Mouse (Mus musculus) brain, embryonic 14.5 days (tissue): ENCODE measurements at regions not wholly inside any gene's neighbourhood (a gene's known extent, or its start where the extent isn't known, plus 50 kb on each side); places are given as distances from the start of the nearest gene placed in this dataset.

Experiments
- CTCF ChIP-seq: fragments of 200-500 bp; IDR thresholded peaks from 2 replicates; pipeline ENCODE4 v1.5.1; 2012; ENCODE audit warnings: inconsistent platforms, mild to moderate bottlenecking, moderate library complexity, borderline replicate concordance; ENCODE audit not compliant: insufficient read depth, insufficient read length; ENCODE audit errors: extremely low read depth
- POLR2A ChIP-seq: fragments of 200-500 bp; IDR thresholded peaks from 2 replicates; pipeline ENCODE4 v1.6.1; 2012; ENCODE audit warnings: mild to moderate bottlenecking, inconsistent platforms, borderline replicate concordance; ENCODE audit not compliant: poor library complexity, insufficient read depth, insufficient read length, severe bottlenecking; ENCODE audit errors: extremely low read depth

GRCm38 (mm10) chr8:26843714-26844113, 133.4 kb upstream of the Zfp703 start:
- TF ChIP-seq CTCF (no peak), POLR2A (no peak)
